Mouse (Mus musculus) urinary bladder, postnatal 14 days (tissue): ENCODE results near the gene Pin1.
A peak's percentile ranks its signal among the peaks of the same experiment; 100 is the strongest.
"Not testable (repeated sequence)": the region's sequence is repeated elsewhere in the genome, so short reads cannot be mapped to it uniquely, and the experiment has no call there.

ENCODE experiments used
- DNase-seq: peaks from one replicate; pipeline ENCODE4 v3.0.0; 2021; ENCODE audit warnings: low spot score

The Pin1 gene

GRCm38 (mm10) chr9:20662325-20662724 is 10.4 kb downstream of the Pin1 start:
- DNase-seq, result peak; percentile 74

GRCm38 (mm10) chr9:20662874-20663273 is 11.0 kb downstream of the Pin1 start:
- DNase-seq, result no peak

GRCm38 (mm10) chr9:20663956-20664355 is 12.1 kb downstream of the Pin1 start:
- no peak for DNase-seq

- no peak for DNase-seq
These were observed 12.5 kb downstream of the Pin1 start for GRCm38 (mm10) chr9:20664366-20664765.

GRCm38 (mm10) chr9:20664982-20665637 is 13.2 kb downstream of the Pin1 start:
- DNase-seq, result no peak

GRCm38 (mm10) chr9:20665925-20666324 is 14.0 kb downstream of the Pin1 start:
- DNase-seq, result no peak

- no peak for DNase-seq
These were observed 14.7 kb downstream of the Pin1 start for GRCm38 (mm10) chr9:20666510-20667034.

- DNase-seq, result no peak
These were observed 16.2 kb downstream of the Pin1 start for GRCm38 (mm10) chr9:20668065-20668464.

- DNase-seq, result no peak
These were observed 20.2 kb downstream of the Pin1 start for GRCm38 (mm10) chr9:20672047-20672446.

GRCm38 (mm10) chr9:20677892-20678291 is 26.0 kb downstream of the Pin1 start:
- no peak for DNase-seq

GRCm38 (mm10) chr9:20680378-20680958 is 28.6 kb downstream of the Pin1 start:
- no peak for DNase-seq

- no peak for DNase-seq
These were observed 29.9 kb downstream of the Pin1 start for GRCm38 (mm10) chr9:20681546-20682388.

GRCm38 (mm10) chr9:20682389-20682722 is 30.5 kb downstream of the Pin1 start:
- no peak for DNase-seq

- DNase-seq, result no peak
These were observed 33.4 kb downstream of the Pin1 start for GRCm38 (mm10) chr9:20685081-20685861.

- no peak for DNase-seq
These were observed 37.5 kb downstream of the Pin1 start for GRCm38 (mm10) chr9:20689403-20689802.

- DNase-seq, result no peak
These were observed 38.0 kb downstream of the Pin1 start for GRCm38 (mm10) chr9:20689913-20690312.

GRCm38 (mm10) chr9:20690449-20690848 is 38.6 kb downstream of the Pin1 start:
- DNase-seq, result not testable (repeated sequence)

GRCm38 (mm10) chr9:20692863-20693262 is 41.0 kb downstream of the Pin1 start:
- no peak for DNase-seq

GRCm38 (mm10) chr9:20694721-20695235 is 42.9 kb downstream of the Pin1 start:
- no peak for DNase-seq

GRCm38 (mm10) chr9:20696107-20696712 is 44.3 kb downstream of the Pin1 start:
- no peak for DNase-seq

GRCm38 (mm10) chr9:20697466-20697865 is 45.6 kb downstream of the Pin1 start:
- DNase-seq, result no peak
